Mouse (Mus musculus) left cerebral cortex, adult 2 months (tissue): ENCODE measurements at regions not wholly inside any gene's neighbourhood (a gene's known extent, or its start where the extent isn't known, plus 50 kb on each side); places are given as distances from the start of the nearest gene placed in this dataset.

Experiments used
- DNase-seq, 2 experiments: peaks; one replicate each; pipeline ENCODE4 v3.0.0; 2021 to 2022; ENCODE audit warnings: low spot score in 2 of 2, mixed read lengths in 1 of 2; ENCODE audit errors: extremely low spot score in 1 of 2
- H3K27ac ChIP-seq: fragments of 200-600 bp; 2 replicates; pipeline ENCODE4 v1.8.1; 2022
- H3K4me3 ChIP-seq: fragments of 200-600 bp; 2 replicates; pipeline ENCODE4 v1.8.1; 2022
- CTCF ChIP-seq: fragments of 200-600 bp; IDR thresholded peaks from 2 replicates; pipeline ENCODE4 v1.8.1; 2022; ENCODE audit warnings: antibody characterized with exemption, mild to moderate bottlenecking, moderate library complexity
- intact Hi-C: fragments of 180-260 bp; cut with DNase I; formaldehyde crosslinking; loops from one replicate; pipeline ENCODE4 v1.15.1; 2025

DNA sequence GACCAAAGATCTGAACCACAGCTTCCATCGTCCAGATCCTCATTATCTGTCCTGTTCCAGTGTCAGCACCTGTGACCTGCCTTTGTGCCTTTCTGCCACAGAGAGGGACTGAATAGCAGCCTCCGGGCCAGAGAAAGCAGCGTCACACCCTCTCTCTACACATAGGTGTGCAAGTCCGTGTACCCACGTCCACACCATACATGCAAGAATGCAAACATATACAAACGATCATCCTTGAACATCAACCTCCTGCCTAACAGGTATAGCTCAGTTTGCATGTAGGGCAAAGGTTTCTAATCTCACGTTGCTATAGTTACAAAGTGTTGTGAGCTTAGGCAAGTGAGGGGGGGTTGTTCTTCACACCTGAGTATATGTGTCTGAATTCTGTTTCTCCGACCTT, 288.9 kb upstream of the 4931429L15Rik start:
- TF ChIP-seq CTCF, result no peak
- Histone ChIP-seq H3K4me3 (no peak overlapping the region), H3K27ac (no peak overlapping the region)
- DNase-seq, result no peak
- intact Hi-C loops, result no loop called here

DNA sequence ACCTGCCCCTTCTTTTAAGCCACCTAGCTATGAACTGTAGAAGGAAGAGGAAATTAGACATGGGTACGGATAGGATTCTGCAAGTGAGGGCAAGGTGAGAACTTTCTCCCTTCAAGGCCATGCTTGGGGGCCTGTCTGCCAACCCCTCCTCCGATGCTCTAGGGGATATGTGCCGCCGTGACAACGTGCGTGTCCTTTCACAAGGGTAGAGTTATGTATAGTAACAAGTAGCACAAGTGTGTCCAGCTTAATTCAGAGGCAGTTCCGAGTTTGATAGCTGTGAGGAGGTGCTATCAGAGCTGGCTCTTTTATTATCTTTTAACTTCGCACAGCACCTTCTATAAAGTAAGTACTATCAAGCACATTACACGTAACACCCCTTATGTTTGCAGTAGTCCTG, 281.0 kb upstream of the 4931429L15Rik start:
- H3K4me3 ChIP-seq, result no peak overlapping the region
- peak overlapping the region; percentile 53; the same call in 1 of the 2 replicates for H3K27ac ChIP-seq
- no peak for DNase-seq
- TF ChIP-seq CTCF, result no peak
- intact Hi-C loops, result loop anchor here (5.0 kb wide), 3 partner anchors 89 to 209 kb away; no protein-coding TSS in a partner anchor

DNA sequence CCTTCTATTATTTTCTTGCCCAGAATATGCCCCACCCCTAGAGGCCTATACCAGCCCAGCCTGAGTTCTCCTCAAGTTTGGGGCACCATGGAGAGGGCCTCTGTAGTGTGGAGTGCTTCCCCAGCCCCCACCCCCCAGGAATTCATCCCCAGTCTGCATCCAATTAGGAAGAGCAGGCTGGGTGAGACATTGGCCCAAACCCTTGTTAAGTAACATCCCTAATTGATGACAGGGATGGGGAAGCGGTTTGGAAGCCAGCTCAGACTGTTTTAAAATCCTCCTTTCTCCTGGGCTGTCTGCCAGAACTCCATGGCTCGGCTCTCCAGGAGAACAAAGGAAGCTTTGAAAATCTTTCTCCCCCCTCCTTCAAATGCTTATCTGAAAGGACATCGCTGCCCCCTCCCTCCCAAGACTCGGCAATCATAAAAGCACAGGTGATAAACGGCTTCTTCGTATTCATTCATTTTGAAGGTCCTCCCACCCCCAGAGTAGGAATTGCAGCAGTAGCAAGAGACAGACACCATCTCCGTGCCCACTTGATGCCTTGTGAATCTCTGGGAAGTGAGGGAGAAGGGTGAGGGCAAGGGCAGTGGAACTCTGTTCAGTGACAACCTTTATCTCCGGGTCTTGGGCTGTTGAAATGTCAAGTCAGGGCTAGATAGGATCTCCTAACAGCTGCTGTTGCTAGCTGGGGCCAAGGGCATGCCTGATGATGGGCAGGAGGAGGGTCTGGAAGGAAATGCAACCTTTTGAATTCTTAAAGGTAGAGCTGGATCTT, 280.3 kb upstream of the 4931429L15Rik start:
- DNase-seq, result peak; percentile 65 to 68
- peak overlapping the region; percentile 53 for H3K27ac ChIP-seq
- intact Hi-C loops, result loop anchor here (5.0 kb wide), 3 partner anchors 88 to 208 kb away; no protein-coding TSS in a partner anchor

DNA sequence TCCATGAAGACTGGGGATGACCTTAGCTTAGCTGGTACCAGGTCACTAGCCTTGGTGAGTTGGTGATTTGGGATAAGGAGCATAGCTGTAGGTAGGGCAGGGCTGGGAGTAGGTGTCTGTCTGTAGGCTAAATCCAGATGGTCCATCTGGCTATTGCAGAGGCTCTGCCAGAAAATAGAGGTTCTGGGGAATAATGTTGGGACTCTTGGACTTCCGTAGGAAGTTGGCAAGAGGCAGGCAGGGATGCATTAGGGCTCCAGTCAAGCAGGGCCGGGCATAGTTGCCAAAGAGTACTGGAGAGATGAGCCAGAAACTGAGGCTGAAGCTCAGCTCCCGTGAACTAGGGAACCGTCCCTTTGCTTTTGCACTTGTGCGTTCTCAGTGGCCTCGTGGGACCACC, 278.7 kb upstream of the 4931429L15Rik start:
- no peak for DNase-seq
- Histone ChIP-seq H3K27ac (peak overlapping the region; percentile 53; the same call in 1 of the 2 replicates), H3K4me3 (no peak overlapping the region)
- intact Hi-C loops, result no loop called here
- TF ChIP-seq CTCF, result no peak

More for the DNA sequence above, 280.3 kb upstream of the 4931429L15Rik start:
- H3K4me3 ChIP-seq, result no peak overlapping the region
- no peak for TF ChIP-seq CTCF

DNA sequence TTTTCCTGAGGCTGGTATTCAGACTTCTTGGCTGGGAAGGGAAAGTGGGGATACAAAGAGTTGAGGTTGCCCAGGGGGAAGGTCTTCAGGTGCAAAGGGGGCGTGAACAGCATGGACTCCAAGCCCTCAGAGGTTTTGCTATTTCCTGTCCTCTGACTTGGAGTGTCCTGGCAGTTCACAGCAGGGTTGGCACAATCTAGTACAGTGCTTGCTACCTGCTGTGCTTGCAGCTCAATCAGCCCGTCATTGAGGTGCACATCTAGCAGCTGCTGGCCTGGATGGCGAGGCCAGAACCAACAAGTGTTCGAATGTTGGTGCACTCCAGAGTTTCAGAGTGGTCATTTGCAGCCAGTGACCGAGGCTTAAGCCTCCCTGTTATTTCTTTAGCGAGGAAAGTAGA, 273.7 kb upstream of the 4931429L15Rik start:
- DNase-seq, result no peak
- intact Hi-C loops, result no loop called here
- Histone ChIP-seq H3K4me3 (no peak overlapping the region), H3K27ac (no peak overlapping the region)
- no peak for TF ChIP-seq CTCF

DNA sequence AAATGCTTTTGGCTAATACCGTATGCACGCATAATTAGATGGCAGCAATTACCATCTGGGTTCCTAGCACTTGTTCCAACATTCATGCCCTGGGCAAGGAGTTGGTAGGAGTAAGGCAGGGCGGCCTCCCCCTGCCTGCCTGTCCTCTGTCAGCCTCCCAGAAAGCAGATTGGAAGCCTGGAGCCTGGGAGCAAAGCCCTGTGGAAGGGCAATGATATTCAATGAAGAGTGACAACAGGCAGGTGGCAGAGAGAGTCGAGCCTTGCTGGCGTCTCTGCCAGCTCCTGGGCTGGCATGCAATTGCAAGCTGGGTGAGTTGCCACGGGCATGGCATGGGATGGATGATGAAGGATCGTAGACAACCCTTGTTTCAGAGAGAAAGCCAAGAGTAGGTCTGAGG, 273.1 kb upstream of the 4931429L15Rik start:
- DNase-seq, result no peak
- H3K27ac ChIP-seq, result no peak overlapping the region
- no peak overlapping the region for H3K4me3 ChIP-seq
- no peak for TF ChIP-seq CTCF
- intact Hi-C loops, result no loop called here

DNA sequence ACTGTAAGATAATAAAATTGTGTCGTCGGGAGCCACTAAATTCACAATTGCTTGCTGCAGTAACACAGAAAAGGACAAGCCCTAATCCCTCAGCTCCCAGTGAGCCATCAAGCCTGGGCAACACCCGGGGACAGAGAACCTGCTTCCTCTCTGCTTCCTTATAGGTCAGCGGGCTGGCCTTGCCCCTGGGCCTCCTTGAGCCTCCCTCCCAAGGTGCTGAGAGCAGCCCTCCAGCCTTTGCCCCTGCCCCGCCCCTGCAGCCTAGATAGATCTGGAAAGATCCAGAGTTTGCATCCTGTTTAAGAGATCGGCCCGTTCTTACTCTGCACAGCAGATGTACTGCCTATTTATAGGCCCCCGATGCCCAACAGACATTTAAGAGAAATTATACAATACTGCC, 267.0 kb upstream of the 4931429L15Rik start:
- Histone ChIP-seq H3K27ac (peak overlapping the region; percentile 2; the same call in 1 of the 2 replicates), H3K4me3 (no peak overlapping the region)
- TF ChIP-seq CTCF, result no peak
- intact Hi-C loops, result loop anchor here (5.0 kb wide), 1 partner anchor 115 kb away; no protein-coding TSS in a partner anchor
- DNase-seq, result no peak

DNA sequence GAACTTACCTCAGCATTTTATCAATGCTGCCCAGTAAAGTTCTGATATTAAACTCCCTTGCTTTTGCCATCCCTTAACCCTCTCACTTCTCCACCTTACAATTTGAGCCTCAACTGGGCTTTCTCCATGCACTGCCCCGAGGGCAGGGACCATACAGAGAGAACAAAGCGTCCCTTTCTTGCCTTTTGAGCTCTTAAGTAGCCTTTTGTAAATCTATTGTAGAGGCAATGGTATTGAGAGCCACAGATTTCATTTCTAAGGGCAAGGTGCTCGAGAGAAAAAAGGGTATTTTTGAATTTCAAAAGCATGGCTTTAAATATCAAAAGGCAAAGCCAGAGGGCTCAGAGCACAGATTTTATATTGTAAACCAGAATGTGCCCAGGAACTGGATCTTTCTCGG, 262.1 kb upstream of the 4931429L15Rik start:
- no peak for TF ChIP-seq CTCF
- no peak for DNase-seq
- Histone ChIP-seq H3K27ac (no peak overlapping the region), H3K4me3 (no peak overlapping the region)
- intact Hi-C loops, result no loop called here

DNA sequence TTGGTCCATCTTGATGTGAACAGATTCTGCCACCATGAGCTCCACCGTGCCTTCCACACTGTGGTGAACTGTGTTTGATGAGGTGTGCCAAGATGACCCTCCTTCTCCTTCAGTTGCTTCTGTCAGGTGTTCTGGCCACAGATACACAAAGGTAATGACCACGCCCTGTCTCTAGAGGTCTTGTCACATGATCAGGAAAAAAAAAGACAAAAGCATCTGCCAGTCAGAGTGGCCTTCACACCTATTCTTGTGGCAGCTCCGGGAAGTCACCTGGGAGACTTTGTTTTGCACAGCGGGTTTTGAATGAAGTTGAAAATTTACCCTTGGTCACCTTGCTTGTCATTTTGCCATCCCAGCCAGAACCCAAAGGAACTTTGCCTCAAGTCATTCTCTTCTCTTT, 242.5 kb upstream of the 4931429L15Rik start:
- H3K27ac ChIP-seq, result no peak overlapping the region
- no peak overlapping the region for H3K4me3 ChIP-seq
- DNase-seq, result no peak
- intact Hi-C loops, result no loop called here
- no peak for TF ChIP-seq CTCF

DNA sequence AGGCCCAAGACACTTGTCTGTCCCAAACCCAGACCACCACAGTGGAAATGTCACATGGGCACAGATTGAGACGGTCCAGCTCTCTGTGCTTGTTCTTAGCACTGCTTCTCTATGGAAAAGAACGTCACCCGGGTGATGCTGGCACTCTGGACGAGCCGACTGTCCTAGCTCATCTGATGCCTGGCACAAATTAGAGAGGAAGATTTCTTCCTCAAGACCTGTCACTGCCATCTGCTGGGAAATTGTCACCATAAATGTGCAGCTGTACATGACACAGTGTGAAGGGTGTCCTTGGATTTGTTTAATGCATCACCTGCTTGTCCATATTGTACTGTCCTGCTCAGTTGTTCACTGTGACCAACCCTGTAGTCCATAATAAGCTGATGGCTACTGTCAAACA, 238.7 kb upstream of the 4931429L15Rik start:
- H3K27ac ChIP-seq, result no peak overlapping the region
- intact Hi-C loops, result no loop called here
- no peak for DNase-seq

DNA sequence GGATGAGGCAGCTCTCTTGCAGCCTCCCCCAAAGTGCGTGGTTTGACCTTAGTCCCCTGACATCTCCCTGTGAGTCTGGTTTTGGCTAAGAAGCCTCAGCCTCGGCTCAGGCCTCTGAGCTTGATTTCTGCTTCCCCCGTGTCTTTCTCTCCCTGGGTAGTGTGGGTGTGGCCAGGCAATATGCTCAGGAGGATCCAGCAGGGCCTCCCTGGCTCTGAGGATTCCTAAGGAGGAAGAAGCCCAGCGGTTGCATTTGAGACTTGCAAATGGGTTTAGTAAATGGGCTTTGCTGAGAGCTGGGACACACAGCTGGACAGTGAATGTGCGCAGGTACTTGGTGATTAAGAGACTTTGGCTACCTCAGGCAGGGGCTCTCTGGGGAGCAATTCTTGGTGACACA, 238.0 kb upstream of the 4931429L15Rik start:
- intact Hi-C loops, result no loop called here
- TF ChIP-seq CTCF, result no peak
- Histone ChIP-seq H3K27ac (no peak overlapping the region), H3K4me3 (no peak overlapping the region)
- no peak for DNase-seq

More for the DNA sequence above, 238.7 kb upstream of the 4931429L15Rik start:
- no peak; the same call in 1 of the 2 replicates for TF ChIP-seq CTCF
- H3K4me3 ChIP-seq, result no peak overlapping the region

DNA sequence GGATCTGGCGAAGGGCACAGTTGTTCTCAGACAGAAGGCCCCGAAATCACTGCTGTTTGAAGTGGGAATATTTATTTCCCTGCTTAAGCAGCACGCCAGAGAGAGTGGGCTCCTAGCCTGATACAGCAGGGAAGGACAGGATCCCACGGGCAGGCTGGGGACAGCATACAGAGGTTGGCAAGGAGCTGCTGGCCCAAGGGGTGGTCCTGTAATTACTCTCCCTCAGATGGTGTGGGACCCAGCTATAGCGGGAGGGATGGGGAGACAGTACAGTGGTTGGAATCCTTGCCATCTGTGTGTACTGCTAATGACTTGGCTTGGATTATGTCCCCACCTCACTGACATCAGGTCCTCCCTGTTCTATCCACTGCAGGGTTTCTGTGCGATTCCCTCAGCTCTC, 235.4 kb upstream of the 4931429L15Rik start:
- no peak for DNase-seq
- no peak overlapping the region for H3K4me3 ChIP-seq
- H3K27ac ChIP-seq, result no peak overlapping the region
- TF ChIP-seq CTCF, result no peak
- intact Hi-C loops, result no loop called here
